Comparison of ENCODE assay signal across 16 mouse cellular contexts in the genomic region with DNA sequence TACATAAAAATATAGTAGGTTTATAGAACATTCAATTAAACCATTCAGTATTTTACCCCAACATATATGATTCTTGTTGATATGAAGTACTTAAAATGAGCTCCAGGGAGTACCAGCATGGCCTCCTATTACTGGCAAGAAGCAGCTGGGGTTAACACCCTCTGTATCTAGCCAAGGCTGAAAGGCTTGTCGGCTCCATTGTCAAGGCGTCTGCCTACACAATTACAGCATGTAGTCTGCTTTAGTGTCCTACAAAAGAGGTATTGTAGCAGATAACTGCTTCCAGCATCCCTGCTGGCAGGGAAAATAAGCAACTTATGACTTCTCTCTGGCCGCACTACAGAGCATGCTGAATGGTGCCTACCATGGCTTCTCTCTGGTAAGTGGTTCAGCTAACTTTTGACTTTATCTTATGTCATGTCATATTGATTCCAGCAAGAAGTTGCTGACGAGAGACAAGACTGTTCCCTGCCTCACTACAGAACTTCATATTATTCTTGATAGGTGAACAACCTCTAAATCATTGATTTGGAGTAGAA.
DNase-seq lines count a peak whose midpoint lies in the region; ATAC-seq and TF ChIP-seq lines count a peak whose summit lies in the region.
"Had no signal": no experiment of that assay in that cellular context is flagged by ENCODE, and none has a peak within 500 bp of the region (broad histone marks: within the 10 kb centered on the region; RNA-seq: fewer than 3 reads in every experiment).

No protein-coding gene starts in this region.

- 0 out of 2 replicates have a peak, but pooled peaks have one; percentile 14 for ATAC-seq in stomach, embryonic 14.5 days (ENCODE audit: insufficient number of reproducible peaks, insufficient read depth, low FRiP score, low read depth)
- no peak for ATAC-seq in stomach, postnatal 0 days (ENCODE audit: low FRiP score, low TSS enrichment)
- peak; percentile 50; the same call in 1 of the 2 replicates for ATAC-seq in hindbrain, embryonic 16.5 days

- H3K4me3 ChIP-seq in stomach, embryonic 14.5 days (ENCODE audit: low read depth, low read length) = no peak overlapping the region
- H3K4me3 ChIP-seq in stomach, postnatal 0 days (ENCODE audit: low read depth, low read length) = no peak overlapping the region
- no peak overlapping the region for H3K4me3 ChIP-seq in hindbrain, embryonic 16.5 days (ENCODE audit: low read length)
- H3K4me3 ChIP-seq: embryonic facial prominence, embryonic 12.5 days; lung, embryonic 15.5 days had no signal

- 74% methylated on average over 4 of the region's 4 CpGs for WGBS in stomach, embryonic 14.5 days
- 72% methylated on average over 4 of the region's 4 CpGs for WGBS in stomach, postnatal 0 days
- 9% methylated on average over 4 of the region's 4 CpGs for WGBS in hindbrain, embryonic 16.5 days

- no peak overlapping the region for H3K9ac ChIP-seq in stomach, embryonic 14.5 days (replicated peaks; ENCODE audit: low read depth, low read length)
- H3K9ac ChIP-seq in stomach, postnatal 0 days (ENCODE audit: low read length) = no peak overlapping the region
- no peak overlapping the region for H3K9ac ChIP-seq in hindbrain, embryonic 16.5 days (ENCODE audit: low read depth, low read length)
- H3K9ac ChIP-seq: embryonic facial prominence, embryonic 12.5 days; lung, embryonic 15.5 days had no signal

- no peaks in the 10 kb centered on the region for H3K9me3 ChIP-seq in stomach, embryonic 14.5 days (ENCODE audit: control insufficient read depth, low read depth, low read length)
- no peaks in the 10 kb centered on the region for H3K9me3 ChIP-seq in stomach, postnatal 0 days (ENCODE audit: control insufficient read depth, low read length)
- H3K9me3 ChIP-seq in hindbrain, embryonic 16.5 days (ENCODE audit: control insufficient read depth, low read length) = no peaks in the 10 kb centered on the region; the same call in 1 of the 2 replicates
- H3K9me3 ChIP-seq: embryonic facial prominence, embryonic 12.5 days; lung, embryonic 15.5 days had no signal

- no peak overlapping the region for H3K27ac ChIP-seq in stomach, embryonic 14.5 days (ENCODE audit: low read length)
- no peak overlapping the region for H3K27ac ChIP-seq in stomach, postnatal 0 days (replicated peaks)
- no peak overlapping the region for H3K27ac ChIP-seq in hindbrain, embryonic 16.5 days (ENCODE audit: low read depth, low read length)
- H3K27ac ChIP-seq: embryonic facial prominence, embryonic 12.5 days; lung, embryonic 15.5 days had no signal

- no peak for TF ChIP-seq EP300 in stomach, postnatal 0 days (optimal IDR thresholded peaks at IDR 0.05)

- no peak overlapping the region for H3K4me2 ChIP-seq in stomach, embryonic 14.5 days (replicated peaks; ENCODE audit: low read depth, low read length)
- no peak overlapping the region for H3K4me2 ChIP-seq in stomach, postnatal 0 days (replicated peaks; ENCODE audit: low read depth)
- no peak overlapping the region for H3K4me2 ChIP-seq in hindbrain, embryonic 16.5 days (ENCODE audit: low read length)
- H3K4me2 ChIP-seq: embryonic facial prominence, embryonic 12.5 days; lung, embryonic 15.5 days had no signal

- no peaks in the 10 kb centered on the region for H3K4me1 ChIP-seq in stomach, embryonic 14.5 days (ENCODE audit: control insufficient read depth, insufficient read depth, low read length)
- H3K4me1 ChIP-seq in stomach, postnatal 0 days (replicated peaks; ENCODE audit: control insufficient read depth, insufficient read depth) = no peaks in the 10 kb centered on the region
- no peaks in the 10 kb centered on the region for H3K4me1 ChIP-seq in hindbrain, embryonic 16.5 days (ENCODE audit: control insufficient read depth, insufficient read depth, low read depth, low read length)
- H3K4me1 ChIP-seq: embryonic facial prominence, embryonic 12.5 days; lung, embryonic 15.5 days had no signal

- H3K27me3 ChIP-seq in stomach, embryonic 14.5 days (ENCODE audit: control insufficient read depth, insufficient read depth, low read length) = no peaks in the 10 kb centered on the region
- no peaks in the 10 kb centered on the region for H3K27me3 ChIP-seq in stomach, postnatal 0 days (ENCODE audit: control insufficient read depth, insufficient read depth, low read length)
- no peaks in the 10 kb centered on the region for H3K27me3 ChIP-seq in hindbrain, embryonic 16.5 days (replicated peaks; ENCODE audit: control insufficient read depth, insufficient read depth, low read length)
- H3K27me3 ChIP-seq: CH12.LX; embryonic facial prominence, embryonic 12.5 days; lung, embryonic 15.5 days had no signal

- no peak for TF ChIP-seq CTCF in stomach, postnatal 0 days (IDR thresholded peaks at IDR 0.05; ENCODE audit: low read depth)

- no peaks in the 10 kb centered on the region for H3K36me3 ChIP-seq in stomach, embryonic 14.5 days (ENCODE audit: control insufficient read depth, insufficient read depth, low read length)
- no peaks in the 10 kb centered on the region for H3K36me3 ChIP-seq in stomach, postnatal 0 days (ENCODE audit: control insufficient read depth, insufficient read depth, low read length)
- H3K36me3 ChIP-seq in hindbrain, embryonic 16.5 days (ENCODE audit: control insufficient read depth, insufficient read depth, low read length) = no peaks in the 10 kb centered on the region
- H3K36me3 ChIP-seq: embryonic facial prominence, embryonic 12.5 days; lung, embryonic 15.5 days had no signal

- DNase-seq in stomach, postnatal 0 days (ENCODE audit: low spot score) = no peak
- DNase-seq in embryo, embryonic 10.5 days (ENCODE audit: low spot score) = peak; percentile 49
- no peak for DNase-seq in lung, postnatal 4 days
- no peak for DNase-seq in layer of hippocampus, postnatal 14 days (ENCODE audit: low spot score in 2 of 2)
- no peak for DNase-seq in cerebellum, adult 9-10 months
- DNase-seq: adrenal gland, postnatal 36 days; cerebellum, adult 2 months; heart, adult 18-20 months; heart, postnatal 14 days; kidney, adult 18-20 months; liver had no signal
